Mouse (Mus musculus) testis, postnatal 10 days (tissue): Measurements from ENCODE around the gene Phox2b.

Experiments
- DNase-seq: peaks from one replicate; pipeline ENCODE4 v3.0.0; 2021; ENCODE audit warnings: low spot score

Phox2b gene

DNA sequence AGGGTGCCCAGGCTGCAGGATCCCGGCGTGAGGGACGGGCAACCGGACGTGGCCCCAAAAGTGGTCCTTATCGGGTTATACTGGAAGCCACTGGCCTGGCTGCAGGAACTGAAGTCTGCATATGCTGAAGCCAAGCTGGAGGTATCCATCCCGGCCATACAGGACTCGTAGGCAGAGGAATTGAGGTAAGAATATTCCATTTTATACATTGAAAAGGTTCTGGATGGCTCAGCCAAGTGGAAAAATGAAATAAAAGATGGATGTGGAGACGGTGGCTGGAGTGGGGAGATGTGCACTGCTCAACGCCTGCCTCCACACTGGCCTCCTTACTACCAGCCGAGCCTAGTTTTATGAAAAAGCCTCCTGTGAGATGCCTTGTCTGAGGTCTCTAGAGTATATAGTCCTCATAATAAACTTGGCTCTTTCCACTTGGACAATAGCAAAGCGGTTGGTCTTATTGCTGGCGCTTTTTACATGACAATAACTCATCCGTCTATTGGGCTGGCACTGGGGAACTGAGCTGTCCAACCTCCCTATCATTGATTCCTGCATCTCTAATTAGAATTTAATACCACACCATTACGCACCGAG lies at the start of gene Phox2b:
Gene Phox2b (minus strand): TSS at position 569 of the 591 bp plus-strand sequence.
- DNase-seq = no peak

DNA sequence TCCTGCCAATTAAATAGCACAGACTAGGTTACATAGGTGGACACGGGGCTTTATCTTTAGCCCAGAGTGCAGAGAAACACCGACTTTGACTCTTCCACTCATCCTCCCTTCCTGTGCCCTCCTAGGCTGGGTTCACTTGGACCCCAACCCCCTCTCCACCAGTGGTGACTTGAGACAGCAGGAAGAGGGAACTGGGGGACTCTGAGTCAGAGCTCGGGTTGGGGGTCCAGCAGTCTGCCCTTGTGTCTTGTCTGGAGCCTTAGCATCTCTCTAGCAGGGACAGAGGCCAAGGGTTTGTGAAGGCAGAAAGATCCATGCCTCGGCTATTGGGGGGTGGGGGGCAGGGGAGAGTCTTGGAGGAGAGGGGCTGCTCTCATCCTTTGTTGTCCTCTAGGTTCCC lies 43.5 kb upstream of the Phox2b start:
- no peak for DNase-seq

DNA sequence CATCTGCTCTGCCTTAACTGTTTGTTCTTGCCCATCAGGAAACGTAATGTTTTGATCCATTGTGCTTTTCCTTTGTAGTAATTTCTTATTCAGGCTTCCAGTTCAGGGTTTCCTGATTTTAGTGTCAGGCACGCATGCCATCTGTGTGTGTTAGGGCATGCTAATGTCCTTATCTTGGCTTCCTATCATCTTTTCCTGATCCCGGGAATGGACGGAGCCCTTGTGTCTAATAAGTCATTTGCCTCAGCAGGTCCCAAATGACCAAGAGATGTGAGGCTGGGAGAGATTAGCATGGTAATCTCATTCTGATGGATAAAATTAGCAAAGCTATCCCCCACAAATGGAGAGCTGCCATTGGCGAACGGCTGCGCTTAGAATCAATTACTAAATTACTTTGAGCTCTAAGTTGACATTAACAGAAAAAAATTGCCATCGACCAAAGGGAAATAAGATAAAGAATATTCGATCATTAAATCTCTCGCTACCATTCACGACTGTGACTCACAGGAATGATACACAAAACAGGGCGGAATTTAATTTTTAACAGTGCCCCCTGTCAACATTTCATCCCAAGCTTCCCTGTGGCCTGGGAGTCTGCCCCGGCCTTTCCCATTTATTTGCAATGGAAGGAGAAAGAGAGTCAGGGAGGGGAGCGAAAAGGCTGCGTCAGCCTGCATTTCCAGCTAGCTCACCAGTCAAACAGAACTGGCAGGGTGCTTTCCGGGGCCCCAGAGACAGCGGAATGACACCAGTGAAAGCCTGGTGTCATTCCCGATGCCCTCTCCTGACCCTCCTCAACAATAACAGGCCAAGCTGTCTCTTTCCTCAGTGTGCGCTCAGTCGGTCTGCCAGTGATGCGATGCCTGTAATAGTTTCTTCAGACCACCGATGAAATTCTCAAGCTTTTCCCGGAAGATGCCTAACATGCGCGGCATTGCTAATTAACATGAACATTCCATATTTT lies 40.2 kb upstream of the Phox2b start:
- no peak for DNase-seq

DNA sequence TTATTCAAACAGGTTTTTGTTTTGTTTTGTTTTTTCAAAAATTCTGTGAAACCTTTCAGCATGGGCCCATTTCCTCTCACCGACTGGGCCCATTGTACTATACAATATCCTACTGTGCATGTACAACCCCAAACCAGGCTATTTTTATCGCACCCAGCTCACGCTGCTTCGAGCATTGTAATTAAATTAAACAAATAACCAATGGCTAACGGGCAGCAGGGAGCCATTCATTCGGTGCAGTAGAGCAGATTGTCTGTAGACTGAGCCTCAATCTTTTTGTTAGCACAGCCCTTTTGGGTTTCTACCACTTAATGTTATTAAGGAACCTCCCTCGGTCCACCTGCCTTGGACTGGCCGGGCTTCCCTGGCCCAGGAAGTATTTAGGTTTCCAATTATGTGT lies 39.5 kb upstream of the Phox2b start:
- no peak for DNase-seq

DNA sequence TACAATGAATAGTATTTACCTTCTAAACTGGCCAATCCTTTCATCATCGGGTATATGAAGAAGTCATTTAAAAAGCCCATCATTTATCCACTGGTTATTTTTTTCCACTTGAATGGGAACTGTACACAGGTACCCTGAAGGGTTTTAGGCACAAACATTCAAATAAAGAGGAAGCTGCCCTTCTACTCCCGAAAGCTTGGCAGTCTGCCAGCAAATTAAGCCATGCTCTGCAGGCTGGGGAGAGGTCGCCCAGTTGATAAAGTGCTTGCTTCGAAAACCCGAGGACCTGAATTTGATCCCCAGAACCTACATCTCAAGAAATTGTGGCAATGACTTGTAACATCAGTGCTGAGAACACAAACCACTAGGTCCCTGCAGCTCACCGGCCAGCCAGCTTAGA lies 35.6 kb upstream of the Phox2b start:
- DNase-seq = peak; percentile 43

DNA sequence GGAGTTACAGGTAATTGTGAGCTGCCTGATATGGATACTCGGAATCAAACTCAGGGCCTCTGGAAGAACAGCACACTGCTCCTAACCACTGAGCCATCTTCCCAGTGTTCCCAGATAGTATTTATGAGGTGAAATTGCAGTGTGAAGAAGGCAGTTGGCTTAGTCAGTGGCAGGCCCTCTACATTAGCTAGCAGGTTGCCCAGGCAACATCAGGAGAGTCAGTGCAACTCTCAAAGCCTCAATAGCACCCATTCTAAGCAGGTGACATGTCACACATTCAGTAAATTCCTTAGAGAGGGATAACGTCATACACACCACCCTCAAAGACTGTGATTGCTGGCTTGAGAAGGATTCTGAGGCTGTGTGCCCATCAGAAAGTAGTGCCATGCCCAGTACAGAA lies 32.6 kb upstream of the Phox2b start:
- DNase-seq = no peak

DNA sequence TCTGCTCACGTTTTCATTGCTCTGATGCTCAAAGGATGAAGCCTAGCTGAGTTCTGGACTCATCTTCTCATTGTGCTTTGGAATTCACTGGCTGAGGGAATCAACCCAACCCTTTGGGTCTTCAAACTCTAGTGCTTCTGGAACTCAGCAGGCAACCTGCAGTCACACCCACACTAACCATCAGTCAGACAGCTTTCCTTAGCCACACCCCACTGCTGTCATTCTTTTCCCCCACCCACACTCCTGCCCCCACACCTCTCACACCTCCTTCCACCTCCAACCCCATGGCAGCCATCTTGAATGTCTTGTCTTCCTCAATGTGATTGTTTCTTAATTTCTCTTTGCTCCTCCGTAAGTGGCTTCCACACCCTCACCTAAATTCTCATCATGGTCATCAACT lies 7.2 kb upstream of the Phox2b start:
- DNase-seq = no peak

DNA sequence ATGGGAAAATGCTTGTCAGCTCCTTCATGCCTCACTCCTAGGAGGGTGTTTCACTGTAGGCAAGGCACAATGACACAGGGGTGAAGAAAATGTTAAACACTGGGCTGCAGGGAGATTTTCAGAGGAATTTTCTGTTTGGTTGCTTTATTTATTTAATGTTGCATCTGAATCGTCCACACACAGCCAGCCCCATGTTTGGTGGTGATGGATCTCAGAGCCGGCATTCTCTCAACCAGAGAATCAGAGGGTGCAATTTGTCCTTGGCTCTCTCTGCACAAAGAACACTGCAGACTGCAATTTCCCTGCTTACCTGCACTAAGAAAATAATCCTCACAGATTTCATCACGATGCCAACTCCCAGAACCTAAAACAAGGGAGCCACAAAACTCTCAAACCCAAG lies 3.9 kb upstream of the Phox2b start:
- no peak for DNase-seq

DNA sequence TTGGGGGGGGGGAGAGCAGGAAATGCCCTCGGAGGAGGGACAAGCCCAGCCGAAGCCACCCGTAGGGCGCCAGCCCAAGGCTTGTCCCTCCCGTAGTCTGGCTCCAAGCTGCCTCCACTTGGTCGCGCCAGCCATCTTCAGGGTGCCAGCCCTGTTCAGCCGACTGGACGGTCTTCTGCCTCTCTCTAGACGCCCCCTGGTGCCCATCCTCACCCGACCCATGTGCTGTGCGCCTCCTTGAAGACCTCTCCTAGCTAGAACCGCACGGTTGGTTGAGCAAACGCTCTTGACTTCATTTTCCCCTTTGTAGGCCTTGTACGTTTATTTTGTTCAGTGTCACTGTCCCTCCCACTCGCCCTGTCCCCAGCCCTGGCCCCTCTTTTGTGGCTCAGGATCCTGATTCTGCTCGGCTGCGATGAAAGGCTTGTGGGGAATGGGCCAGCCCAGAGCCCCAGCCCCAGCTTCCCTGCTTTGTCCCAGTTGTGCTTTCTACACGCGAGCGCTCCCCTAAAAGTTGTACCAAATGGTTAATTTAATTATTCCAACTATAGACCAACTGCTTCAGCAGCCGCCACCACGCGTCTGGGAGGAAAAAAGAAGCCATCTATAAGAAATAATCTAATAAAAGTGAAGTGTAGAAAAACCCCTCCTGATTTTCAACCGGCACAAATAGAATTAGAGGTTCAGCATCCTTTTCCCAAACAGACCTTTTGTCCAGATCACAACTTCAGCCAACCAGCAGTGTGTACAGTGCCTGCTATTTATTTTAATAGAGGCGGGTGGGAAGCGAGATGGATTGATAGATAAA lies 2.9 kb upstream of the Phox2b start:
- DNase-seq = peak; percentile 44

DNA sequence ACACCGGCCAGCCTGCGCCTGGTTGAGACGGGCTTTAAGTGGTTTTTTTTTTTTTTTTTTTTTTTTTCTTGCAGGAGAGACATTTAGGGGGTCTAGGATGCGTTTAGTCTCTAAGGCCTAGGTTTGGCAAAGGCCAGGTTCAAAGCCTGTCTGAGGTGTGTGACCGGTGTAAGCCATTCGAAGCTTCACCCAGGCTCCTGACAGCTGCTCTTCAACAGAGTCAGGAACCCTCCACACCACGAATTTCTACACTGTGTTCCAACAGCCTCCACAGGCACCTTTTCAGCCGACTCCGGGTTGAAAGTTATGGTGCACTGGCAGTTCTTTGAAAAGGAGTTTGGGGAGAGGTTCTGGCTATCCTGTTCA lies 2.3 kb upstream of the Phox2b start:
- no peak for DNase-seq

DNA sequence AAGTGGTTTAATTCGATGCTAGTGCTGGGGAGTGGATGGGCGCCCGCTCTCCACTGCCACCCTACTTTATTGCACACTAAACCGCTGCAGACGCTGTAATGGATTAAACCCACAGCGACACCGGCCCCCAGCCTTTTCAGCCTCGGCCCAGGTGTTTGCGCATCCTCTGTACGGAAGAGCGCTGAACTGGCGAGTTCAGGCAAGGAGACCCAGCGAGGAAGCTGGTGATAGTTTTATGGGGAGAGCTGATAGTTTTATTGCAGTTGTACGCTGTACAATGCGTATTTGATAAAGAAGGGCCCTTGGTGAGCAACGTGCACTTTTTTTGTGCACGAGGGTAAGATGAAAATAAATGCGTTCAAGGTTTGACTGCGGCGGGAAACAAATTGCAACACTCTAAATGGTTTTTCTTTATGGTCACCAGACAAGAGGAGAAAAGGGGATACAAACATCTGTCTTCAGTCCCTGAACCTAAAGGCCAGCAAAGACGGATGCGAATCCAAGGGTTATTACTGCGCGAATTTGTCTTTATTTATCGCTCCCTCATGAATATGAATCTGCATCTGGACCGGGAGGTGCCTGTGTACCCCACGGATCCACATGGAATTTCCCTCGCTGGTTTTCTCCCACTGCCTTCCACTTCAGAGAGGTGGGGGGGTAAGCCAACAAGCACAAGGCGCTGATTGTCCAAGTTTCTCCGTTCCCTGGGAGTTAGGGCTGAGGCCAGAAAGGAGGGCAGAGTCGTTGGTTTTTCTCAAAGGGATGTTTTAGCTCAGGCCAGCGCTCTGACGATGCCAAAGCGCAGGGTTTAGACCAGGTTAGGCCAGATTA lies 1.7 kb upstream of the Phox2b start:
- DNase-seq = no peak

DNA sequence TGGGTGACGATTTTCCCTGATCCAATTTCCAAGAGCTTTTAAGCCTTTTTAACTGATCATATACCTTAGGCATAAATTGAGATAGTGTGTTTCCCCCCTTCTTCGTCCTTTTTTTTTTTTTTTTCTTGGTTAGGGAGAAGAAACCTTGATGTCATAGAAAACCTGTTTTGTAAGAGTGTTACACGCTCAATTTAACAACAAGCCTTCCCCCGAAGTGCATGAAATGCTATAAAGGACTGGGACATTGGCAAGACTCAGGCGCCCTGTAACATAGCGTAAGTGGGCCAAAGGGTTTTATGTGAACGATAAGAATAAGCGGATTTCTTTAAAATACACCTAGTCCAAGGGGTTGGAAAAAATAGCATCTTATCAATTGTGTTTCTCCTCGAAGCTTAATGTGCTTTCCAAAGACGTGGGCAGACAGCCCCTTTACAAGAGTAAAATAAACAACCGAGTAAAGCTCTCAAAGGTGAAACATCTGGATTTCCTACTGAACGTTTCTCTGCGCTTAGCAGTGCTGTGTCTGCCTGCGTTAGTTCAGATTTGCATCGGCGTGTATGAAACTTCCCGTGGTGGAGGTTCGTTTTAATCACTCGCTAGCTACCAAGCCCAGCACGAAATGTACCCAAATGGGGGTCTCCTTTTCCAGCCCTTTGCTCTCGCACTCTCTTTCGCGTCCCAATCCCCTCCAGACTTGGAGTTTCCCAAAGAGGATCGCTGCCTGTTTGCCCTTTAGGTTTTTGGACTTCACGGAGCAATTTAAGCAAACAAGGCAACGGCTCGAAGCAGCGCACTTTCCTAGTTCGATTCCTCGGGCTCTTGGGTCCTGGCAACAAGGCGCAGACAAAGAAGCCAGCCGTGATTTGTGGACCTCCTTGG lies 531 bp upstream of the Phox2b start:
- DNase-seq = no peak

DNA sequence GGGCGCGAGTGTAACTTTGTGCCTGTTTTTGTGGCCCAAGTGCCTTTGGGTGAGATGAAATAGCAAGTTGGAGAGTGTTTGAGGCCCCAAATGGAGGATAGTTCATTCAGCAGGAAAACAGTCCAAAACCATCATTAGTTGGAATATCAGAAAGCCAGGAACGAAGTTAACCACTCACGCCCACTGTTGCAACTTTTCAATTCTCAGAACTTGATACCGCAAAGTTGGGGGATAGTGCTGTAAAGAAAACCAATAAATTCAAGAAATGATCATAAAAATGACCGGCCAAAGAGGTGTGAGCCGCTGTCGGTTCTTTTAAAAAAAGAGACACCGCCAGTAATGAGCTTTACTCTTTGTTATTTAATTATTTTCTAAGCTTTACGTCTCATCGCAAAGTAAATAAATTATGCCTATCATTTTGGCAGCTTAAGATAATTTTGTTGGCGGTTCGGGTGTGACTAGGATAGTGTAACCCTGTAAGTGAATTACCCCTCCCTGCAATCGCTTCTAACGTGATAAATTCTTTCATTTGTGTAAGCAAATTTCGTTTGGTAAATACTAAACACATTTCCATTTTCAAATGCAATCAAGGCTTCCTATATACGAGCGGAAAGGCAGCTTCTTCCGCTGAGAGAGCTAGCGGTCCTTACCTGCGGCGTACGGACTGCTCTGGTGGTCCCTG lies 909 bp downstream of the Phox2b start:
- DNase-seq = no peak

DNA sequence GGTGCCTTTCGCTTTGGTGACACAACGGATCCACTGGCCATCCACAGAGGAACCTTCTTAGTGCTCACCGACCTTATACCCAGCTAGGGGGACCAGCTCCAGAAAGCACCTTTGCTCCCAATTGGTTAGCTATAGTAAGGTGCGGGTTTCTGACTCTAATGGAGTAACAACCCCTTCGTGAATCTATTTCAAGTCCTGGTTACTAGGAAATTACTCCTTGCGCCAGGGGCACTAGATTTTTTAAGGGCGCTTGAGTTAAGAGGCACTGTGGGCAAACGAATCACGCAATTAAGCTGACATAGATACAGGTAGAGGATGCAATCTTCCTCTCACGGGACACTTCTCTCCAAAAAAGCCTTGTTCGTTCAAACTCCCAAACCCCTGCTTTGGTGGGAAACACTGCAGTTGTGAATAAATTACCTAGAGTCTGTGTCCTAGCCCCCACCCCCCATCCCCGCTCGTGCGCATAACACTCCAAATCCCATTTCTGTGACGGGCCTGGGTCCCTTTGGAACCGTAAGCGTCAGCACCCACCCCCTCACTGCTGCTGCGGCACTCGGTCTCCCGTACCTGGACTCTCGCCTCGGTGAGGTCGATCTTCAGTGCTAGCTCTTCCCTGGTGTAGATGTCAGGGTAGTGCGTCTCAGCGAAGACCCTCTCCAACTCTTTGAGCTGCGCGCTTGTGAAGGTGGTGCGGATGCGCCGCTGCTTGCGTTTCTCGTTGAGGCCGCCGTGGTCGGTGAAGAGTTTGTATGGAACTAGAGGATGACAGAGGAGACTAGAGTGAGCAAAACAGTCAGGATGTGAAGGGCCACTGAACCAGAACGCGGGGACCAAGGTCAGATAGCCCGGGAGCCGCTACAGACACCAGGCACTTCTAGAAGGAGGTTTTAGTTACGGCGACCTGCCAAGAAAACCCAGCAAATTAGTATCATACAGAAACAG lies 1.7 kb downstream of the Phox2b start:
- no peak for DNase-seq

DNA sequence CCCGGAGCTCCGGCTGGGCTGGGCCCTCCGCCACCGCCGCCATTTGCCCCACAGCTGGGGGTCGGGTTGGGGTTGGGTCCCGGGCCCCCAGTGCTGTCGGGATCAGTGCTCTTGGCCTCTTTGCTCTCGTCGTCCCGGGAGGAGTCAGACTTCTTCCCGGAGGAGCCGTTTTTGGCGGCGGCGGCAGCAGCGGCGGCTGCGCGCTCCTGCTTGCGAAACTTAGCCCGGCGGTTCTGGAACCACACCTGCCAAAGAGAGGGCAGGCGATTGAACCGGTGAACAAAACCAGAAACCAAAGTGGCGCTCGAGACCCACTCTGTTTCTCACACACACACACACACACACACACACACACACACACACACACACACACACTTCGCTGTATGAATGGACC lies 2.7 kb downstream of the Phox2b start:
- DNase-seq = peak; percentile 43

DNA sequence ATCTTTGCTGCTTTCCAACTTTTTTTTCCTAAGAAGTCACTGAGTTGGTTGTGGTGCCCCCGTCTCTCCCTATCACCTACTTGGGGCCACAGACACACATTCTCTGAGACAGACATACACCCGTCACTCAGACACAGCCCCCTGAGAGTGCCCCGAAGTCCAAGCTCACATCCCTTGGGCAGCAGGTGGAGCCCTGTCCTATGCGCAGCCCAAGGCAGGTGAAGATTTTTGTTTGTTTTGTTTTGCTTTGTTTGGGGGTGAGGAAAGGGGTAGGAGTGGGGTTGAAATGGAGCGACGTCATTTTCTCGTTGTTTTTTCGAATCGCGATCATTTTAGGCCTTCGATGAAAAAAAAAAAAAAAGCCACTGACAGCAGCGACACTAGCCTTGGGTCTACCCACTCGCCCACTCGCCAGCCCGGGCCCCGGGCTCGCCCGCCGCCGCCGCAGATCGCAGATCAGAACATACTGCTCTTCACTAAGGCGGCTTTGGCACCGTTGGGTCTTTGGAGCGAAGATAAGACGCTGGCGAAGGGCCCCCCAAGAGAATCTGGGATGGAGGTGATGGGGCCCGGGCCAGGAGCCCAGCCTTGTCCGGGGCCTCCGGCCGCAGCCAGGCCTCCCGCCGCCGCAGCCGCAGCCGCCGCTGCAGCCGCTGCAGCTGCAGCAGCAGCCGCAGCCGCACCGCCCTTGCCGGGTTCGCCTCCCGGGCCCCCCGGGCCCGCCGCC lies 3.3 kb downstream of the Phox2b start:
- DNase-seq = no peak

DNA sequence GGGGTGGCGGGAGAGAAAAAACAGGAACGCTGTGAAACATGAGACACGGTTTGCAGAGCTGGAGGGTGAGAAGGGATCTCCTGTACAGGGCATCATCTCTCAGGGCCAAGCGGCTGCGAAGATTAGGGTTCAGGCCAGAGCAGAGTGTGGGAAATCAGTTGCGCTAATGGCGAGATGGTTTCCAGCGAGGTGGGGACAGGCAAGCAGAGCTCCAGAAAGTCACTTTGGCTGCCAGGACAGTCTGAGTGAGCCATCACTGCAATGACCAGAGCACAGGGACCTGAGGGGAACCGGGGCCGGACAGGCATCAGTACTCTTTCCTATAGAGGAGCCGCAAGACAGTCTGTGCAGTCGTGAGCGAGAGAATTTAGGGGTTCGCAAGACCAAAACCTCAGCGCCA lies 3.9 kb downstream of the Phox2b start:
- no peak for DNase-seq

DNA sequence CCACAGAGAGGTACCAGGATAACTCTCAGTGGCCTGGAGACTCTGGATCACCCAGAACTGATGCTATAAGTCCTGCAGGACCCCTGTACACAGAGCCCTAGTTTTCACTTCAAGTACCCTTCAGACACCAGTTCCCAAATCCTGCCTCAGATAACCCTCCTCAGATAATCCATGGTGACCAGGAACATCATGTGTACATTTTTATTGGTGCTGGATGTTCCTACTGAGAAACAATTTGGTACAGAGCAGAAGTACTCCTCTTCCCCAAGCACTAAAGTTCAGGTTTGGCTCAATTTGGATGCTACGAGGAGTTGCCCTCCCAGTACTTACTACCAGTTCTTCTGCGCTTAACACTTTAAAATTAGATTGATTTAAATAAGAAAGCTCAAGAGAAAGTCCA lies 5.1 kb downstream of the Phox2b start:
- DNase-seq = no peak

DNA sequence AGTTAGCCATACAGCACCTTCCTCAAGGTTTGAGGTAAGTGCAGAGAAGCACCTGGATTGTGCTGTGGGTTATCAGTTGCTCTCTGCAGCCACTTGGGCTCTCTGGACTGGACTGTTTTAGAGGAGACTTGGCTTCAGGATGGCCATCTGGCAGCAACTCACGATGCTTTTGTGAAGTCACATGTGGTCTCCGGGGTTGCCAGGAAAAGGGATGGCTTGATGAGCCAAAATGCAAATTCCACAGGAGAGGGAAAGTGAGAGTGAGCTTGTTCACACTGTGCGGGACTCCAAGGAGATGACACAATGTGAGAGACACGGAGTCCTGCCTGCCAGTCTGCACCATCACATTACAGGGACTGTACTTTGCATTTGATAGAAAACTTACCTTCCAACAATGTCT lies 7.3 kb downstream of the Phox2b start:
- DNase-seq = no peak
